Mouse (Mus musculus) limb, embryonic 12.5 days (tissue): ENCODE measurements at regions not wholly inside any gene's neighbourhood (a gene's known extent, or its start where the extent isn't known, plus 50 kb on each side); places are given as distances from the start of the nearest gene placed in this dataset.
A peak's percentile ranks its signal among the peaks of the same experiment; 100 is the strongest.

ENCODE experiments used
- ATAC-seq: fragments of 200-750 bp; cut with Nextera tagmentation; 2 replicates; pipeline ENCODE4 v1.8.0; 2017; ENCODE audit warnings: low read depth, moderate TSS enrichment; ENCODE audit not compliant: insufficient number of reproducible peaks, insufficient read depth, low FRiP score, low TSS enrichment
- H3K27ac ChIP-seq: fragments of 300-500 bp; sonication (generic); 2 replicates; pipeline ENCODE4 v1.5.1; 2016; ENCODE audit warnings: mild to moderate bottlenecking, moderate library complexity
- H3K27me3 ChIP-seq: fragments of 300-500 bp; sonication (generic); 2 replicates; pipeline ENCODE4 v1.6.1; 2016; ENCODE audit warnings: mild to moderate bottlenecking, moderate library complexity
- H3K36me3 ChIP-seq: fragments of 300-500 bp; sonication (generic); 2 replicates; pipeline ENCODE4 v1.6.1; 2016; ENCODE audit warnings: mild to moderate bottlenecking, moderate library complexity
- H3K4me1 ChIP-seq: fragments of 300-500 bp; sonication (generic); replicated peaks from 2 replicates; pipeline ENCODE4 v1.6.1; 2016
- H3K4me2 ChIP-seq: fragments of 300-500 bp; sonication (generic); 2 replicates; pipeline ENCODE4 v1.6.1; 2016; ENCODE audit warnings: mild to moderate bottlenecking, moderate library complexity
- H3K4me3 ChIP-seq: fragments of 300-500 bp; sonication (generic); replicated peaks from 2 replicates; pipeline ENCODE4 v1.5.1; 2016; ENCODE audit warnings: mild to moderate bottlenecking
- H3K9ac ChIP-seq: fragments of 300-500 bp; sonication (generic); replicated peaks from 2 replicates; pipeline ENCODE4 v1.6.1; 2016; ENCODE audit warnings: mild to moderate bottlenecking, moderate library complexity
- H3K9me3 ChIP-seq: fragments of 300-500 bp; sonication (generic); 2 replicates; pipeline ENCODE4 v1.6.1; 2016; ENCODE audit warnings: mild to moderate bottlenecking, moderate library complexity
- WGBS: fragments of 180-500 bp; shearing (Covaris S2); methylation state at CpG from one replicate; pipeline ENCODE4 v1.1.7; 2016; 5-methylcytosine and 5-hydroxymethylcytosine counted together

- no peak overlapping the region for H3K4me3 ChIP-seq
- H3K4me1 ChIP-seq: no peaks in the 10 kb centered on the region
- H3K36me3 ChIP-seq: no peaks in the 10 kb centered on the region
- H3K9ac ChIP-seq: no peak overlapping the region
- no peak overlapping the region for H3K27ac ChIP-seq
- 73% methylated on average over 3 of the region's 3 CpGs for WGBS
- ATAC-seq: no peak
- no peak overlapping the region for H3K4me2 ChIP-seq
- no peaks in the 10 kb centered on the region for H3K9me3 ChIP-seq
- H3K27me3 ChIP-seq: no peaks in the 10 kb centered on the region
Measured at GRCm38 (mm10) chr7:123589099-123589498, 88.8 kb upstream of the Zkscan2 start.

- H3K4me2 ChIP-seq: no peak overlapping the region
- H3K9ac ChIP-seq: no peak overlapping the region
- no peaks in the 10 kb centered on the region for H3K27me3 ChIP-seq
- H3K27ac ChIP-seq: no peak overlapping the region
- 57% methylated on average over 3 of the region's 3 CpGs for WGBS
- no peaks in the 10 kb centered on the region for H3K9me3 ChIP-seq
- no peaks in the 10 kb centered on the region for H3K36me3 ChIP-seq
- H3K4me1 ChIP-seq: peaks cover 9% of the 10 kb centered on the region; the same call in 1 of the 2 replicates
- ATAC-seq: no peak
- H3K4me3 ChIP-seq: no peak overlapping the region
Measured at GRCm38 (mm10) chr7:123573721-123574120, 73.5 kb upstream of the Zkscan2 start.

- peak; percentile 35; the same call in 1 of the 2 replicates for ATAC-seq
- no peaks in the 10 kb centered on the region for H3K9me3 ChIP-seq
- whole genome bisulfite sequencing: 2% methylated on average over 4 of the region's 4 CpGs
- 0 out of 2 replicates have a peak overlapping the region, but pooled peaks have one; percentile 35 for H3K27ac ChIP-seq
- no peak overlapping the region for H3K4me2 ChIP-seq
- H3K36me3 ChIP-seq: no peaks in the 10 kb centered on the region
- H3K4me1 ChIP-seq: peaks cover 9% of the 10 kb centered on the region; the same call in 1 of the 2 replicates
- no peaks in the 10 kb centered on the region for H3K27me3 ChIP-seq
- H3K4me3 ChIP-seq: no peak overlapping the region
- H3K9ac ChIP-seq: no peak overlapping the region
Measured at GRCm38 (mm10) chr7:123572376-123572990, 72.2 kb upstream of the Zkscan2 start.

GRCm38 (mm10) chr7:123566264-123566663 lies 66.0 kb upstream of the Zkscan2 start:
- H3K9me3 ChIP-seq: 0 out of 2 replicates have a peak, but pooled peaks cover 4% of the 10 kb centered on the region
- no peaks in the 10 kb centered on the region for H3K36me3 ChIP-seq
- no peak overlapping the region for H3K4me3 ChIP-seq
- no peak overlapping the region for H3K4me2 ChIP-seq
- no peak overlapping the region for H3K27ac ChIP-seq
- H3K4me1 ChIP-seq: no peaks in the 10 kb centered on the region
- no peak for ATAC-seq
- 59% methylated on average over 1 of the region's 1 CpGs for WGBS
- no peaks in the 10 kb centered on the region for H3K27me3 ChIP-seq
- H3K9ac ChIP-seq: no peak overlapping the region

- H3K27ac ChIP-seq: no peak overlapping the region
- no peaks in the 10 kb centered on the region for H3K27me3 ChIP-seq
- H3K9ac ChIP-seq: no peak overlapping the region
- 0 out of 2 replicates have a peak, but pooled peaks cover 4% of the 10 kb centered on the region for H3K9me3 ChIP-seq
- no peak overlapping the region for H3K4me3 ChIP-seq
- H3K4me2 ChIP-seq: no peak overlapping the region
- H3K36me3 ChIP-seq: no peaks in the 10 kb centered on the region
- ATAC-seq: no peak
- WGBS: 81% methylated on average over 7 of the region's 7 CpGs
- no peaks in the 10 kb centered on the region for H3K4me1 ChIP-seq
Measured at GRCm38 (mm10) chr7:123559544-123559943, 59.3 kb upstream of the Zkscan2 start.
